Mouse (Mus musculus) lung, adult 2 months (tissue): ENCODE measurements around the gene Dnah11.

Experiments
- CTCF ChIP-seq: fragments of 200-500 bp; IDR thresholded peaks from 2 replicates; pipeline ENCODE4 v1.5.1; 2011; ENCODE audit warnings: mild to moderate bottlenecking, low read length, control low read depth; ENCODE audit not compliant: insufficient read depth
- POLR2A ChIP-seq: fragments of 200-500 bp; IDR thresholded peaks from 2 replicates; pipeline ENCODE4 v1.6.1; 2011; ENCODE audit warnings: low read depth, mild to moderate bottlenecking, control low read depth, low read length, borderline replicate concordance; ENCODE audit errors: extremely low read depth

DNA sequence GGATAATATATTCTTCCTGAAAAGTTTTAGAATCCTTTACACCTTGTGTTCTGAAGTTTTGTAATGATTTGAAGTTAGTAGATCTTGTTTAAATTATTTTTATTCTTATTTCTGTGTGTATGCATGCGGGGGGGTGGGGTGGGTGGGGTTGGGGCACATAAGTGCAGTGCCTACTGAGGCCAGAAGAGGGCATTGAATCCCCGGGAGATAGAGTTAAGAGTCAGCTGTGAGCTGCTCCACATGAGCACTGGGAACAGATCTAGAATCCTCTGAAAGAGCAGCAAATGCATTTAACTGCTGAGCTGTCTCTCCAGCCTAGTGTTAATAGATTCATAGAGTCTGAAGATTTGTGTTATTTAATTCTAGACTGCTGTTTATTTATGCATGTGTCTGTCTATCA is 364.2 kb downstream of the Dnah11 start:
- TF ChIP-seq CTCF = no peak
- no peak for TF ChIP-seq POLR2A
